Mouse (Mus musculus) layer of hippocampus, adult 8-10 months (tissue): ENCODE results near the gene Syna. TPM values are rescaled to one million over a fixed set of nuclear protein-coding genes. Genes with fewer than 3 reads are reported as not detected.

Experiments
- DNase-seq, 2 experiments: peaks; one replicate each; pipeline ENCODE4 v3.0.0; 2022; ENCODE audit warnings: low spot score in 2 of 2
- microRNA-seq, 2 experiments: library from miRNA; unstranded; fragments of <30 nt; microRNA quantifications; one replicate each; pipeline ENCODE4 v1.2.0; 2022
- total RNA-seq, 4 experiments: library from RNA; stranded (reverse); gene quantifications; 2 replicates each; pipeline ENCODE4 v1.2.4; 2022

The Syna gene
- total RNA-seq, 4 experiments from 2014 or later = 3.3 to 4.4 (median 3.7) TPM

DNA sequence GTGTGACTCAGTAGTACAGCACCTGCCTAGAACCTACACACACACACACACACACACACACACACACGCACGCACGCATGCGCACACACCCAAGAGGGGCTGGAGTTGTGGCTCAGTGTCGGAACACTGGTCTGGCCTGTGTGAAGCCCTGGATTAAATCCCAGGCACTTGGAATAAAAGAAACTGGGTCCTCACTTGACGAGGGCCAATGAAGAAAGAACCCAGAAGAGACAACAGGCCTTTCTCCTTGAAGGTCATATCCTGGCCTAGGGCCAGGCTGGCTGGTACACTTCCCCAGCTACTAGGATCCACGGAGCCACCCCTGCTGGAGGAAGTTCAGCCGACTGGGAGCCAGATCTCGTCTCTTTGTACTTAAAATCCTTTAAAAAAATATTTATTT is 28.4 kb downstream of the Syna start:
- peak; percentile 61 to 68 for DNase-seq

DNA sequence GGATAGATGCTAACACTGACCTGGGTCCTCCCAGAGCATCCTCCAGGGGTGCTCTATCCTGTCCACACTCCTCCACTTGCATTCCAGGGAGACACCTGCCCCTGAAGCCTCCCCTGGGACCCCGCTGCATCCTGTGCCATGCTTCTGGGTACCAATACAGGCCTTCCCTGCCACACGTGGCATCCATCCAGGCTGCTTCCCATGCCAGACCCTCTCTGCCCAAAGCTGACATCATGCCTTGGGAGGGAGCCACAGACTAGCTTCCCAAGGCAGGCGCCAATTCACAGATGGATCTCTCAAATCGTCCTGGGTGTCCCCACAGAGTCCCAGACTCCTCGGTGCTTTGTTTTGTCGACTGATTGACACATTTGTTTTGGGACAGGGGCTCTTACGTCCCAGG is 29.1 kb downstream of the Syna start:
- peak; percentile 81 to 84 for DNase-seq

- no peak for DNase-seq
Measured at GRCm38 (mm10) chr5:134528488-134528887, 31.5 kb downstream of the Syna start.

DNA sequence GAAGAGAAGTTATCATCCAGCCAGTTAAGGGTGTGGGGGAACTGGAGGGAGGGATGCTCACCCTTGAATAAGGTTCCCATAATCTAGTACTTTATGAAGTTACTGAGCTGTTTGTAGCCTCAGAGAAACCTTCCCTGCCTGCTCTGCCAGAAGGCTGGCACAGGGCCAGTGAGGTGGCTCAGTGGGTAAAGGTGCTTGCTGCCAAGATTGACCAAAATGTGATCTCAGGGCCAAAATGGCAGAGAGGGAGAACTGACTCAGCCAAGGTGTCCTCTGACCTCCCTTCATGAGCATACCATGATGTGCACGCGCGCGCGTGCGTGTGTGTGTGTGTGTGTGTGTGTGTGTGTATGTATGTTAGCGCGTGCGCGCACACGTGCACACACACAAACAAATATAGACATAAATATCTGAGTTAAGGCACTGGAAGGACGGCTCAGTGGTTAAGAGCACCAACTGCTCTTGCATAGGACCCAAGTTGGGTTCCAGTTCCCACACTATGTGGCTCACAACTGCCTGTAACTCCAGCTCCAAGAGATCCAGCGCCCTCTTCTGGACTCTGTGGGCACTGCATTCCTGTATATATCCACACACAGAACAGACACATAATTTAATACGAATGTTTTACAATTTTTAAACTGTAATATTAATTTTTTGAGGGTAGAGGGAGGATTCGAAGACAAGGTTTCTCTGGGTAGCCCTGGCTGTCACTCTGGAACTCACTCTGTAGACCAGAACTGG is 33.8 kb downstream of the Syna start:
- DNase-seq = no peak

GRCm38 (mm10) chr5:134523728-134524127 is 36.2 kb downstream of the Syna start:
- DNase-seq = no peak

DNA sequence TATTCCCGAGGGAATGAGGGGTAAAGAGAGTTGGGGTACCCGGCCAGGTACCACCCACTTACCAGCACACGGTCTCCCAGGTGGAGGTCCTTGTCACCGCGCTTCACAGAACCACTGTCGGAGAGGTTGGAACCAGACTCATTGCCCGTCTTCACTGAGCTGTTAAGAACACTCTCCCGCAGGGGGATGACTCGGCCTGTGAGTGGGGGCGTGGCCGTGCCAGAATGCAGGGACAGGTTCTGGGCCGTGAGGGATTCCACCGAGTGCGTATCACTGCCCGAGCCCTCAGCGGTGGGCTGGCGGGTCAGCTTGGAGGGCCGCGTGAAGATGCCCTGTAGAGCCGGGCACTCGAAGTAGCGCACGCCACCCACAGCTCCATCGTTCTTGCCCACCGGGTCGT is 37.4 kb downstream of the Syna start:
- DNase-seq = no peak

DNA sequence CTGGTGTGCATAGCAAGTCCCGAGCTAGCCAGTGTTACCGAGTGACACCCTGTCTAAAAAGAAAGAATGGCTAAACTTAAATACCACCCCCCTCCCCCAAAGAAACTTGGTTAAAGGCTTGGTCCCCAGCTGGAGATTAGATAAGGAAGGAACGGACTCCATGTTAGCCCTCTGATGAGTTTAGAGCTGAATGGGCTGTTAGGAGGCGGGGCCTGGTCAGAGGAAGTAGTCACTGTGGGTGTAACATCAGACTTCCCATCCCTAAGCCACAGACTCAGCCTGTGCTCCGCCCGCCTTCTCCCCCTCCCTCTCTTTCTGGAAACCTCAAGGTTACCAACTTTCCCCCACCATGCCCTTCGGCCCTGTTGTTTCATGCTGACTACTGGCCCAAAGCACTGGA is 38.2 kb downstream of the Syna start:
- no peak for DNase-seq

DNA sequence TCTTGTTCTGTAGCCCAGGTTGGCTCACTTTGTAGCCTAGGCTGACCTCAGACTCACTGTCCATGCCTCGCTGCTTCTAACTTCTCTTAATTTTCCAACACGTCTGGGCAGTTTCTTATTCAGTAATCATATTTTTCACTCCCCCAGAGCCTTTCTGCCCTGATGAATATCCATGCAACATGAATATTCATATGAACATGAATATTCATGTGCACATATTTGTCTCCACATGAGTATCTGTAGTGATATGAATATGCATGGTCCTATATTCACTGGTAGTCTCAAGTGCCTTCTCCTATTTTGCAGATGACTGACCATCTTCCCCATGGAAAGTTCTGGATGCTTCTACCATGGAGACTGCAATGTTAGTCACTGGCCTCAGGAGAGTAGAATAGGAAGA is 38.8 kb downstream of the Syna start:
- no peak for DNase-seq

GRCm38 (mm10) chr5:134520120-134520519 is 39.9 kb downstream of the Syna start:
- DNase-seq = no peak

- no peak for DNase-seq
Measured at GRCm38 (mm10) chr5:134519471-134519870, 40.5 kb downstream of the Syna start.

DNA sequence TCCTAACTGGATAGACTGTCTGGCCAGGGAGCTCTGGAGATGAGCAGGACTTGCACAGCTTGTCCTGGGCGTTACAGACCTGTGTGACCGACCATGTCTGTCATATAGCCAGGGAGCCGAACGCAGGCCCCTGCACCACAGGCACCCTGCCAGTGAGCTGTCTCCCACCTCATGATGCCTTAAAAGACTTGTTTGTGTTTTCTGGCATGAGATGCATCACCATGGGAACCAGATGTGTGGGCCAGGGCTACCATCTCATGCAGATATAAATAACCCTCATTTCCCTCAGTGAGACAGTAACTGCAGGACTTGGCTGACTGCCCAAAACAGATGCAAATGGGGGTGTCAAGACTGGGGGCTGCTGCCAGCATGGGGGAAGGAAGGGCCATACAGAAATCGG is 47.9 kb downstream of the Syna start:
- DNase-seq = peak; percentile 56 to 67

- no peak for DNase-seq
Measured at GRCm38 (mm10) chr5:134510266-134510665, 49.7 kb downstream of the Syna start.

DNA sequence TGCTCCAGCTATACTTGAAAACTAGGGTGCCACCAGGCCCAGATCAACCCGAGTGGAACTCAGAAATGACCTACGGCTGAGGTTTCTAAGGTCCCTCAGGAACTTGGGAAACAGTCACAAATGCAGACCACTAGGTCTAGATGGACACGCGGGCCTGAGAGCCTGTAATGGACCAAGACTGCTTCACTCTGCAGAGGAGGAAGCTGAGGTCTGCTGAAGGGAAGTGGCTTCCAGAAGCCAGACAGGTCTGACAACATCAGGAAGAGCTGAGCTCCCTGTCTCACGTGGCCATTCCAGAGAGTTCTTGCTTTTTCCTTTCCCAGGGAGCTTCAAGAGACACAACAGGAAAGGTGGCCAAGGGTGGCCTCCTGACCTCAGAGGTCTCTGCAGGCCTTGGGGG is 51.0 kb downstream of the Syna start:
- no peak for DNase-seq

Small RNA genes within 50 kb of the gene (microRNA-seq; reads per million reads assigned to microRNA genes)
- gene Mir7228 = 0 to 1.0 reads per million in 2 experiments

Other genes with a start within 250 kb of the Syna start
- gene Gtf2i, start 245.4 kb downstream of the Syna start, total RNA-seq = 100 to 1,000 TPM; 200 to 239 (median 224) TPM
- 10 to 100 TPM; 26.8 to 35.0 (median 32.8) TPM for gene Gtf2ird1, start 103.5 kb downstream of the Syna start, total RNA-seq
- gene Clip2, start 7.7 kb downstream of the Syna start, total RNA-seq = 100 to 1,000 TPM in 2 of 4 experiments, 10 to 100 TPM in 2; 92.3 to 109 (median 102) TPM
- gene Rfc2, start 21.2 kb upstream of the Syna start, total RNA-seq = 10 to 100 TPM; 50.2 to 60.7 (median 55.7) TPM
- 10 to 100 TPM in 2 of 4 experiments, 1 to 10 TPM in 2; 3.2 to 20.7 (median 11.6) TPM for gene Lat2, start 54.9 kb upstream of the Syna start, total RNA-seq
- gene Eif4h, start 79.3 kb upstream of the Syna start, total RNA-seq = 100 to 1,000 TPM; 278 to 306 (median 300) TPM
- gene Limk1, start 128.4 kb upstream of the Syna start, total RNA-seq = 10 to 100 TPM; 43.7 to 45.3 (median 44.5) TPM
- 10 to 100 TPM; 10.1 to 14.5 (median 13.5) TPM for gene Eln, start 187.2 kb upstream of the Syna start, total RNA-seq